Mouse (Mus musculus): ENCODE results near the gene Pkig.
A peak's percentile ranks its signal among the peaks of the same experiment; 100 is the strongest.
"Not testable (repeated sequence)": the region's sequence is repeated elsewhere in the genome, so short reads cannot be mapped to it uniquely, and the experiment has no call there.

Gene Pkig

GRCm38 (mm10) chr2:163682344-163682743, 24.2 kb downstream of the Pkig start:
- no peak for DNase-seq (ENCODE audit: low read depth)

GRCm38 (mm10) chr2:163685287-163685686, 27.1 kb downstream of the Pkig start:
- no peak for DNase-seq (ENCODE audit: low read depth)

DNA sequence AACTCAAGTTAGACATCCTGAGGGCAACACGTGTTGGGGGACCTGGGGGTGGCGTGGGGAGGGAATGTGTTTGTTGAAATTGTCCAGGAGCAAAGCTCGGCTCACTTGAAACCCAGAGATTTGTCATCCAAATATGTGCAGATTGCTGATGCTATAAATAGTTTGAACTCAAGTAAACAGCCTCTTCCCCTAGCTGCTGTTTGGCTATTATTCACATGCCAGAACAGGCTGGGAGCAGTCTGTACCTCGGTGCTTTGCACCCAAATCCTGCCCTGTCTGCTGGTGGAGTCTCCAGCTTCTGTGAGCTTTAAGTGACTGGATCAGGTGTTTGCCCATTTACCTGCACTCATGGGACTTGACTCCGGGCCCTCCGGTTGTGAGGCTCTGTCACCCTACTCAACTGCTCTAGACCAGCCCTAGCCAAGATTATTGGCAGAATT, 27.6 kb downstream of the Pkig start:
- peak; percentile 57 for DNase-seq (ENCODE audit: low read depth)

- DNase-seq (ENCODE audit: low read depth): no peak
Observed at GRCm38 (mm10) chr2:163686233-163686632, 28.0 kb downstream of the Pkig start.

- DNase-seq (ENCODE audit: low read depth): no peak
Observed at GRCm38 (mm10) chr2:163686886-163687285, 28.7 kb downstream of the Pkig start.

GRCm38 (mm10) chr2:163688377-163688776, 30.2 kb downstream of the Pkig start:
- DNase-seq (ENCODE audit: low read depth): not testable (repeated sequence)

- DNase-seq (ENCODE audit: low read depth): no peak
Observed at GRCm38 (mm10) chr2:163689771-163690170, 31.6 kb downstream of the Pkig start.

GRCm38 (mm10) chr2:163690409-163691304, 32.5 kb downstream of the Pkig start:
- no peak for DNase-seq (ENCODE audit: low read depth)

DNA sequence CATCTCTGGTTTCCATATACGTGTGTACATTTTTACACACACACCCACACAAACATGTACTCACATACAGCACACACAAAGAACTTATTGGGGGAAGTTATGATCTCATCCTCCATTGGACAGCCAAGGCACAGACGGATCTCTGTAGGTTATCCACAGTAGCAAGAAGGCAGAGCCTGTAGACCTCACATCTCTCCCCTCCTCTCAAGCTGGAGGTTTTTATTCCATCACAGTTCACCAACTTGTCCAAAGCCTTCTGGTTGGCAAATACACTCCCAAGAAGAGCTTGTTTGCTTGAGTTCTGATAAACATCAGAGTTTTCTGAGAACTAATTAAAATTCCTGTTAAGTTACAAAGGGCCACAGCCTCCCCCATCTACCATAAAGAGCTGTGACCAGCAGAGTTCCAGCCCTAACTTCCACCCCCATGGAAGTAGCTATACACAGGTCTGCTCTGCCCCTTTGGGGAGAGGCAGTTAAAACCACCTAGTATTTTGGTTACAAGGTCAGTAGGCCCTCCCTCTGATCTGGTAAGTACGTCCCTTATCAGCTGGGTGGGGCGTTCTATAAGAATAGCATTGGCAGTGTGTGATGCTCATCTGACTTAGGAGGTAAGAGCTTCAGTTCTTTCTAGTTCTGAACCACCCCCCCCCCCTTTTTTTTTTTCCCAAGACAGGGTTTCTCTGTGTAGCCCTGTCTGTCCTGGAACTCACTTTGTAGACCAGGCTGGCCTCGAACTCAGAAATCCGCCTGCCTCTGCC, 33.8 kb downstream of the Pkig start:
- no peak for DNase-seq (ENCODE audit: low read depth)

DNA sequence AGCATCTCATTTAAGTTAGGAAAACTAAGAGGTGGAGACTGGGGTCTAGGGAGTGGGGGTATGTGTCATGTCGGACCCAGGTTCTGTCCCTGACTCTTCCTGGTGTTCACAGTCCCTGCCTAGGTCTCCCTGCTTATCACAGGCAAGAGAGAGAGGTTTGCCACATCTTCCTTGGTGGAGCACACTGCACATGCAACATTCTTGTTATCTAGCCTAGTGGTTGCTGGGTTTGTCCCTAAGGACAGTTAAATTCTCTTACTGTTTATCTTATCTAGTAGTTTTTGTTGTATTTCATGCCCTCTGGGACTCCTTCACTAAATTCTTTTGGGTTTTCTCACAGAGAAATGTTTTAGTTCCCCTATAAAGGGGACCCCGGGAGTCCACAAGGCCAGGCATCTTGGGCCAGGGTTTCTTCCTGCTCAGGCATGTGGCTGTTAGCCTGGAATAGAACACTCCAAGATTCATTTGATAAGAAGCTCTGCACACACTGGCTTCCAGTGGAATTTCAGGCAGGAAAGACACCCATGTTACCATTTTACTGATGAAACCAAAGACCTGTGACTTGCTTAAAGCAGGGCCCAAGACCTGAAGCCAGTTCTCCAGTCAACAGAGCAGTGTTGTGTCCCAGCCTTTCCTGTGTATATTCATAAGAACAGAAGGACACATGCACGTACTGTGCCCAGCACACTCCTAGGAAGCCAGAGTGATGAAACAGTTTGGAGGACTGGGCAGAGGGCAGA, 34.9 kb downstream of the Pkig start:
- peak; percentile 53 for DNase-seq (ENCODE audit: low read depth)

DNA sequence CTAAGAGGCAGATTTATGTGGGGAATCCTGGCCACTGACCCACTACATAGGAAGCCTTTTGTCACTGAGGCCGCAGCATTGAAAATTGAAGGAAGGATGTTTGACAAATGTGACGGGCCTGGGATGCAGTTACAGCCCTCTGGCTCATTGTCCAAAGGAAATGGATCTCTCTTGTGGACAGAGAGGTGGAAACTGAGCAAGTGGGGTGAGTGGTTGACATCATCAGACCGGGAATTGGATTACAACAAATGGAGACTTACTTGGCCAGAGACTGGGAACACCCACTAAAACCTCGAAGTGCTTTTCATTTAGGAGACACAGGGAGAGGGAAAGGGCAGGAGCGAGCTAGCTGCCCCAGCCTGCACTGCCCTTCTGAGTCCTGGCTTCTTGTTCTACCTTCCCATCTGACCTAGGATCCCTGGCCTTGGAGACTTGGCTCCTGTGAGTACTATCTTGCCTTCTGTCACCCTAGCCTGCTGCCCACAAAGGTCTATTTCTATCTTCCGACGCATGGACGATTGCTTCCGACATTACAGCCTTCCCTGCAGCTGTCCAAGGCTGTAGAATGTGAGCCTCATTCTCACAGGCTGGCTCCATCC, 35.6 kb downstream of the Pkig start:
- DNase-seq (ENCODE audit: low read depth): peak; percentile 75

GRCm38 (mm10) chr2:163696763-163697162, 38.6 kb downstream of the Pkig start:
- no peak for DNase-seq (ENCODE audit: low read depth)

GRCm38 (mm10) chr2:163697764-163698480, 39.7 kb downstream of the Pkig start:
- peak; percentile 82 for DNase-seq (ENCODE audit: low read depth)

DNA sequence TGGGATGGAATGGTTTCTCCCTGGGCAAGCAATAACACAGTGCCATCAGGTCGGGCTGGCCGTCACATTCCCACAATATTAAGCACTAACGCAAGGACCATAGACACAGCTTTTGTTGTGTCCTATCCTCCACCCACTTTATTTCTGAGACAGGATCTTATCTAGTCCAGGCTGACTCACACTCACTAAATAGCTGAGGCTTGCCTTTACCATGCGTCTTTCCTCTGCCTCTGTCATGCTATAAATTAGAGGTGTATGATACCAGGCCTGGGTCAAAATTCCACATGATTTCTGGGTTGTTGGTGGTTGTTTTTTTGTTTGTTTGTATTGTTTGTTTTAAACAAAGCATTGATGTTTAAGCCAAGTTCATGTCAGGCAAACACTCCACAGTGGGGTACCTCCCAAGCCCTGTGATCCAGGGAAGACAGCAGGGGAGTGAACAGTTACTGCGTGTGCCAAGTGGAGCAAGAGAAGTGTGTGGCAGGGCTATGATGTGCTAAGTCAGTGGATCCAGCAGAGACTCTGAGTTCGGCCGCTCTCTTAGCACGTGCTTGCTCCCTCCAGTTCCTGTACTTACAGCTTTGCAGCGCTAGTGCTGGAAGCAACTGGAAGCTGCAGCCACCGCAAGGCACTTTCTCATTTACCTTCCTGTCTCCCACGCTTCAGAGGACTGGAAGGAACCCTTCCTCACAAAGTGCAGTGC, 41.0 kb downstream of the Pkig start:
- DNase-seq (ENCODE audit: low read depth): no peak

GRCm38 (mm10) chr2:163702431-163702830, 44.2 kb downstream of the Pkig start:
- no peak for DNase-seq (ENCODE audit: low read depth)

GRCm38 (mm10) chr2:163702921-163703320, 44.7 kb downstream of the Pkig start:
- DNase-seq (ENCODE audit: low read depth): no peak

- no peak for DNase-seq (ENCODE audit: low read depth)
Observed at GRCm38 (mm10) chr2:163703599-163704260, 45.5 kb downstream of the Pkig start.

- no peak for DNase-seq (ENCODE audit: low read depth)
Observed at GRCm38 (mm10) chr2:163708321-163708720, 50.1 kb downstream of the Pkig start.

DNA sequence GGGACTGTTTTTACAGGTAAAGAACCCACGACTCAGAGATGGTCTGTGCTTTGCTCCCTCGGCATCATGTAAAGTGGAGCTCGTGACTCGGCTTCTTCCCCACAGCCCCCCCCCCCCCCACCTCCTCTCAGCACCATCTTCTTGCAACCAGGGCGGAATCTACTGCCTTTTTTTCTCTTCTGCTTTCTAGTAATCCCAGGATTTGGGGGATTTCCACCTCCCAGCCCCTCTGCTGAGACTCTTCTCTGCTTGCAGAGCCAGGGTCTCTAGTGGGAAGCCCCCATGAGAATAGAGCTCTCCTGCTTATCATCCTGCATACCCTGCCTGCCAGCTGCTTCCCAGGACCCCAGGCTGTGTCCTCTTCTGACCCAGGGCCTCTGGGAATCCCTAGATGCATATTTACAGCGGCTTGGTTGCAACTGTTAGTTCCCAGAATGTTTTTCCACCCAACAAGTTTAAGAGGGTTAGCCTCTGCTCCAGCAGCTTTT, 50.6 kb downstream of the Pkig start:
- no peak for DNase-seq (ENCODE audit: low read depth)

DNA sequence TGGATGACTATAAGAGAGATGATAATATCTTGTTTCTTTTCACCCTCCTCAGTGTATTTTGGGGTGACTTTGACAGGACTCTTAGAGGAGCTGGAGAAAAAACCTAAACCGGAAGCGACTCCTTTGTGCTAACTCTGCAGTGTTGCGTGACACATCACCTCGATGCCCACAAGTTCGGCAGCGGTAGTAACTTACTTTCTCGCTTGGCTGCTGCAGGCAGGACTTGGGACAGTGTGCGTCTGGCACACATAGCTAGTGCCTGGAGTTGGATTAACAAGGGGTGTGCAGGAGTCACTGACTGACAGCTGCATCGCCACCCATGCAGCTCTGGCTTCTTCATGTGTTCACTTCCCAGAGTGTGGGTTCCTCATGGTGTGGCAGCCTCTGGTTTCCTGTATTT, 51.8 kb downstream of the Pkig start:
- no peak for DNase-seq (ENCODE audit: low read depth)

All from NIH3T3 (cell line).